10 mouse cellular contexts compared by ENCODE assay signal in genomic region chr12:26631795-26632122, GRCm38 (mm10).
A peak's percentile ranks its signal among the peaks of the same experiment; 100 is the strongest.
DNase-seq lines count a peak whose midpoint lies in the region; ATAC-seq lines count a peak whose summit lies in the region.
"Had no signal": no experiment of that assay in that cellular context is flagged by ENCODE, and none has a peak within 500 bp of the region (broad histone marks: within the 10 kb centered on the region; RNA-seq: fewer than 3 reads in every experiment).

No protein-coding gene starts in this region.

- ATAC-seq in heart, embryonic 12.5 days (ENCODE audit: insufficient number of reproducible peaks, low FRiP score): no peak
- peak; percentile 92 for ATAC-seq in forebrain, embryonic 12.5 days (ENCODE audit: low FRiP score)
- ATAC-seq: intestine, embryonic 16.5 days had no signal

- 38% methylated on average over 1 of the region's 1 CpGs for WGBS in heart, embryonic 12.5 days
- WGBS in forebrain, embryonic 12.5 days: 3% methylated on average over 1 of the region's 1 CpGs

- DNase-seq in heart, adult 11 months: peak; percentile 48
- peak; percentile 45 to 55 for DNase-seq in layer of hippocampus, postnatal 10 days (ENCODE audit: low spot score in 2 of 2)
- DNase-seq in neural tube, embryonic 10.5 days (ENCODE audit: extremely low spot score, low spot score): peak; percentile 46
- DNase-seq in T-cell, adult 2 months (ENCODE audit: low spot score): no peak
- DNase-seq in B cell, adult 2 months: no peak
- DNase-seq in kidney, adult 11 months: no peak

- peaks cover 7% of the 10 kb centered on the region for H3K4me1 ChIP-seq in heart, embryonic 12.5 days (replicated peaks)
- H3K4me1 ChIP-seq in forebrain, embryonic 12.5 days: peaks cover 38% of the 10 kb centered on the region

- no peaks in the 10 kb centered on the region for H3K9me3 ChIP-seq in heart, embryonic 12.5 days (replicated peaks)
- H3K9me3 ChIP-seq in forebrain, embryonic 12.5 days: no peaks in the 10 kb centered on the region
- H3K9me3 ChIP-seq: lung, embryonic 15.5 days had no signal

- H3K4me2 ChIP-seq in heart, embryonic 12.5 days: no peak overlapping the region
- H3K4me2 ChIP-seq in forebrain, embryonic 12.5 days: peak overlapping the region; percentile 37
- H3K4me2 ChIP-seq: lung, embryonic 15.5 days had no signal

- no peaks in the 10 kb centered on the region for H3K27me3 ChIP-seq in heart, embryonic 12.5 days (replicated peaks)
- H3K27me3 ChIP-seq in forebrain, embryonic 12.5 days: no peaks in the 10 kb centered on the region
- H3K27me3 ChIP-seq: lung, embryonic 15.5 days had no signal

- no peak overlapping the region for H3K27ac ChIP-seq in heart, embryonic 12.5 days (ENCODE audit: poor library complexity, severe bottlenecking)
- peak overlapping the region; percentile 95 for H3K27ac ChIP-seq in forebrain, embryonic 12.5 days
- H3K27ac ChIP-seq: lung, embryonic 15.5 days had no signal

- H3K36me3 ChIP-seq in heart, embryonic 12.5 days: no peaks in the 10 kb centered on the region
- H3K36me3 ChIP-seq in forebrain, embryonic 12.5 days (replicated peaks): no peaks in the 10 kb centered on the region
- H3K36me3 ChIP-seq: lung, embryonic 15.5 days had no signal

- no peak overlapping the region for H3K9ac ChIP-seq in heart, embryonic 12.5 days
- peak overlapping the region; percentile 27; the same call in 1 of the 2 replicates for H3K9ac ChIP-seq in forebrain, embryonic 12.5 days
- H3K9ac ChIP-seq: lung, embryonic 15.5 days had no signal

- H3K4me3 ChIP-seq in heart, embryonic 12.5 days: no peak overlapping the region
- no peak overlapping the region for H3K4me3 ChIP-seq in forebrain, embryonic 12.5 days (replicated peaks)
- H3K4me3 ChIP-seq: lung, embryonic 15.5 days had no signal

Comparison
In these comparisons a context has a peak if more than half of its experiments do, and no peak if none do; other contexts are left out.
1. DNase-seq: peak in heart, adult 11 months (single experiment), layer of hippocampus, postnatal 10 days (2 of 2) and neural tube, embryonic 10.5 days (single experiment); none in T-cell, adult 2 months (single experiment), B cell, adult 2 months (0 of 2) and kidney, adult 11 months (single experiment).